Mouse (Mus musculus) lung, postnatal 0 days (tissue): Measurements from ENCODE around the gene Ssh1. TPM values are rescaled to one million over a fixed set of nuclear protein-coding genes. Genes with fewer than 3 reads are reported as not detected.

Experiments
- ATAC-seq: fragments of 200-750 bp; cut with Nextera tagmentation; 2 replicates; pipeline ENCODE4 v1.8.0; 2017; ENCODE audit warnings: moderate library complexity
- DNase-seq: peaks from one replicate; pipeline ENCODE4 v3.0.0-alpha.2; 2016; ENCODE audit warnings: low spot score
- H3K27ac ChIP-seq: fragments of 300-500 bp; sonication (generic); 2 replicates; pipeline ENCODE4 v1.5.1; 2014; ENCODE audit warnings: antibody characterized with exemption, mild to moderate bottlenecking, low read length, mixed read lengths
- H3K27me3 ChIP-seq: fragments of 300-500 bp; sonication (generic); replicated peaks from 2 replicates; pipeline ENCODE4 v1.6.1; 2014; ENCODE audit warnings: low read length, mixed read lengths; ENCODE audit not compliant: insufficient read depth
- H3K36me3 ChIP-seq: fragments of 300-500 bp; sonication (generic); 2 replicates; pipeline ENCODE4 v1.6.1; 2014; ENCODE audit warnings: low read length, mixed read lengths; ENCODE audit not compliant: insufficient read depth
- H3K4me1 ChIP-seq: fragments of 300-500 bp; sonication (generic); 2 replicates; pipeline ENCODE4 v1.6.1; 2014; ENCODE audit warnings: antibody characterized with exemption, low read depth, low read length, mixed read lengths; ENCODE audit not compliant: insufficient read depth
- H3K4me2 ChIP-seq: fragments of 300-500 bp; sonication (generic); replicated peaks from 2 replicates; pipeline ENCODE4 v1.6.1; 2014; ENCODE audit warnings: low read depth, mild to moderate bottlenecking, low read length, moderate library complexity, mixed read lengths
- H3K4me3 ChIP-seq: fragments of 300-500 bp; sonication (generic); 2 replicates; pipeline ENCODE4 v1.5.1; 2014; ENCODE audit warnings: low read depth, low read length
- H3K9ac ChIP-seq: fragments of 300-500 bp; sonication (generic); replicated peaks from 2 replicates; pipeline ENCODE4 v1.6.1; 2014; ENCODE audit warnings: low read depth, mild to moderate bottlenecking
- H3K9me3 ChIP-seq: fragments of 300-500 bp; sonication (generic); 2 replicates; pipeline ENCODE4 v1.6.1; 2016; ENCODE audit warnings: low read length, mixed read lengths
- CTCF ChIP-seq: IDR thresholded peaks from 2 replicates; pipeline ENCODE4 v1.5.1; 2016; ENCODE audit warnings: antibody characterized with exemption, mild to moderate bottlenecking
- EP300 ChIP-seq: IDR thresholded peaks from 2 replicates; pipeline ENCODE4 v1.6.1; 2016; ENCODE audit warnings: antibody characterized with exemption, mild to moderate bottlenecking, control low read depth
- WGBS: fragments of 180-500 bp; shearing (Covaris S2); extraction: QIAGEN DNeasy Blood & Tissue Kit; methylation state at CpG from one replicate; pipeline ENCODE4 v1.1.7; 2014; 5-methylcytosine and 5-hydroxymethylcytosine counted together
- polyA plus RNA-seq: library from polyadenylated mRNA; unstranded; fragments of >200 nt; fragmentation: Nextera tagmentation; extraction: Ambion mirVana; gene quantifications from 2 replicates; pipeline ENCODE4 v1.2.1, GENCODE M21; 2015

Gene Ssh1
- polyA plus RNA-seq, 1 experiment from 2014 or later = 13.2 TPM

GRCm38 (mm10) chr5:113965659-113966185, 28.0 kb downstream of the Ssh1 start:
- 0 out of 2 replicates have a peak, but pooled peaks cover 14% of the 10 kb centered on the region for H3K36me3 ChIP-seq
- no peak overlapping the region for H3K4me2 ChIP-seq
- no peaks in the 10 kb centered on the region for H3K9me3 ChIP-seq
- no peaks in the 10 kb centered on the region for H3K27me3 ChIP-seq
- WGBS = 90% methylated on average over 7 of the region's 7 CpGs
- H3K27ac ChIP-seq = no peak overlapping the region
- H3K4me3 ChIP-seq = no peak overlapping the region
- no peak overlapping the region for H3K9ac ChIP-seq
- ATAC-seq = no peak
- TF ChIP-seq EP300 (no peak), CTCF (no peak)
- no peak for DNase-seq
- H3K4me1 ChIP-seq = no peaks in the 10 kb centered on the region

GRCm38 (mm10) chr5:113964972-113965371, 28.7 kb downstream of the Ssh1 start:
- DNase-seq (no peak), ATAC-seq (no peak)
- Histone ChIP-seq H3K9ac (no peak overlapping the region), H3K27ac (no peak overlapping the region), H3K9me3 (no peaks in the 10 kb centered on the region), H3K27me3 (no peaks in the 10 kb centered on the region), H3K4me1 (no peaks in the 10 kb centered on the region), H3K4me2 (no peak overlapping the region), H3K36me3 (0 out of 2 replicates have a peak, but pooled peaks cover 14% of the 10 kb centered on the region), H3K4me3 (no peak overlapping the region)
- 82% methylated on average over 14 of the region's 14 CpGs for WGBS
- TF ChIP-seq CTCF (no peak), EP300 (no peak)

DNA sequence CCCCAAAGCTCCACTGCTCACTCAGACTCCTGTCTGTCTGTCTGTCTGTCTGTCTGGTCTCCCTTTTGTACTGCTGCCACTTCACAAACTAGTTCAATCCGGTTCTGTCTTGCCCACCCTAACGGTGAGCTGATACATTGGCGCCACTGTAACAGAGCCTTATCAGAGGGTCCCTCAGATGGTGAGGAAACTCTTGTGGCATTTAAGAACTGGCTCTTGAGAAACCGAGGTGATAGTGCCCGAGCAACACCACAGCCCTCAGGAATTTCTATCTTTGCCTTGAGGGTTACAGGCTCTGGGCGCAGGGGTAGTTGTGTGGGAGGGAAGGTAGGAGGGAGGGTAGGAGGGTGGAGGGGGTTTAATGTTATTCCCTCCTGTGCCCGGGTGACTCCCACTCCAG, 31.9 kb downstream of the Ssh1 start:
- H3K4me2 ChIP-seq = no peak overlapping the region
- H3K9me3 ChIP-seq = no peaks in the 10 kb centered on the region
- TF ChIP-seq CTCF = no peak
- no peak for TF ChIP-seq EP300
- ATAC-seq (peak; percentile 41), DNase-seq (no peak)
- H3K36me3 ChIP-seq = peaks cover 16% of the 10 kb centered on the region
- no peaks in the 10 kb centered on the region for H3K4me1 ChIP-seq
- H3K9ac ChIP-seq = no peak overlapping the region
- WGBS = 41% methylated on average over 7 of the region's 7 CpGs
- H3K27ac ChIP-seq = no peak overlapping the region
- no peak overlapping the region for H3K4me3 ChIP-seq
- H3K27me3 ChIP-seq = no peaks in the 10 kb centered on the region

- no peak overlapping the region for H3K4me2 ChIP-seq
- DNase-seq (no peak), ATAC-seq (no peak)
- 68% methylated on average over 8 of the region's 8 CpGs for WGBS
- TF ChIP-seq CTCF (no peak), EP300 (no peak)
- H3K4me1 ChIP-seq = no peaks in the 10 kb centered on the region
- H3K27me3 ChIP-seq = no peaks in the 10 kb centered on the region
- H3K4me3 ChIP-seq = no peak overlapping the region
- H3K27ac ChIP-seq = no peak overlapping the region
- H3K36me3 ChIP-seq = peaks cover 9% of the 10 kb centered on the region
- H3K9me3 ChIP-seq = no peaks in the 10 kb centered on the region
- H3K9ac ChIP-seq = no peak overlapping the region
Measured at GRCm38 (mm10) chr5:113960416-113960815, 33.3 kb downstream of the Ssh1 start.

- Histone ChIP-seq H3K27ac (no peak overlapping the region), H3K27me3 (no peaks in the 10 kb centered on the region), H3K4me1 (no peaks in the 10 kb centered on the region), H3K9me3 (no peaks in the 10 kb centered on the region), H3K4me2 (no peak overlapping the region), H3K36me3 (peaks cover 9% of the 10 kb centered on the region), H3K9ac (no peak overlapping the region), H3K4me3 (no peak overlapping the region)
- DNase-seq = no peak
- no peak for ATAC-seq
- WGBS = 26% methylated on average over 6 of the region's 6 CpGs
- no peak for TF ChIP-seq EP300
- TF ChIP-seq CTCF = no peak
Measured at GRCm38 (mm10) chr5:113959039-113959438, 34.7 kb downstream of the Ssh1 start.

- H3K9ac ChIP-seq = no peak overlapping the region
- 6% methylated on average over 4 of the region's 4 CpGs for WGBS
- no peak overlapping the region for H3K4me2 ChIP-seq
- no peak overlapping the region for H3K27ac ChIP-seq
- DNase-seq (peak; percentile 81), ATAC-seq (peak; percentile 60)
- TF ChIP-seq EP300 (no peak), CTCF (peak; percentile 97)
- H3K27me3 ChIP-seq = no peaks in the 10 kb centered on the region
- no peaks in the 10 kb centered on the region for H3K4me1 ChIP-seq
- H3K36me3 ChIP-seq = peaks cover 9% of the 10 kb centered on the region
- no peak overlapping the region for H3K4me3 ChIP-seq
- no peaks in the 10 kb centered on the region for H3K9me3 ChIP-seq
Measured at GRCm38 (mm10) chr5:113956510-113956909, 37.2 kb downstream of the Ssh1 start.

DNA sequence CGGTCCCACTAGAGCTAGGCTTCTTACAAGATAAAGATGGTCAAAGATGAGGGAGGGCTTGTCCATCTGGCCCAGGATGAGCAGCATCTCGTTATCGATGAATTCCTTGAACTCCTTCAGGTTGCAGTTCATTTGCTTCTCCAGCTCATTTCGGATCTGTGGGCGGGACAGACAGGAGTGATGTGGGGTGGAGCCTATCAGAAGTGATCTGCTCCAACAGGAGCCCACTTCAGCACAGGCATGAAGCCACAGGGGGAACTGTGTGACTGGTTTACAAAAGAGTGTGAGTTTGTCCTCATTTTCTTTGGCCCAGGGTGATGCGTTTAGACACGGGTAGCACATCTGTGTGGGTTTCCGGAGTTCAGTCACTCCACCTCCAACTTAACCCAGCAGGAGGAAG, 38.0 kb downstream of the Ssh1 start:
- H3K9ac ChIP-seq = no peak overlapping the region
- no peak overlapping the region for H3K4me2 ChIP-seq
- H3K27me3 ChIP-seq = no peaks in the 10 kb centered on the region
- no peak overlapping the region for H3K4me3 ChIP-seq
- WGBS = 87% methylated on average over 8 of the region's 8 CpGs
- H3K9me3 ChIP-seq = no peaks in the 10 kb centered on the region
- no peak overlapping the region for H3K27ac ChIP-seq
- DNase-seq (no peak), ATAC-seq (no peak)
- peaks cover 9% of the 10 kb centered on the region for H3K36me3 ChIP-seq
- TF ChIP-seq CTCF (no peak), EP300 (no peak)
- no peaks in the 10 kb centered on the region for H3K4me1 ChIP-seq
